Mouse (Mus musculus) erythroblast, adult 5-6 weeks (primary cell): ENCODE results near the gene Asb6. TPM values are rescaled to one million over a fixed set of nuclear protein-coding genes. Genes with fewer than 3 reads are reported as not detected.

Experiments used
- ATAC-seq: replicated peaks from 2 replicates; pipeline ENCODE4 v1.8.0; 2016; ENCODE audit warnings: moderate number of reproducible peaks, mild to moderate bottlenecking, moderate TSS enrichment, inconsistent platforms; ENCODE audit not compliant: poor library complexity, low FRiP score, severe bottlenecking
- total RNA-seq, 2 experiments: library from RNA; stranded (forward) in 1 of 2; stranded (reverse) in 1 of 2; fragments of 150-400 nt in 1 of 2; fragments of 200-764, 138-1000 nt in 1 of 2; gene quantifications; 2 replicates each; pipeline versions ENCODE4 v1.2.3 to v1.2.4; 2015 to 2017; ENCODE audit warnings: low replicate concordance in 2 of 2

Gene Asb6
- total RNA-seq, 2 experiments from 2014 or later, result 13.6 to 40.6 TPM

GRCm38 (mm10) chr2:30836238-30836990 is 6.3 kb upstream of the Asb6 start:
- no peak for ATAC-seq

GRCm38 (mm10) chr2:30834373-30835022 is 4.4 kb upstream of the Asb6 start, which contains the start of gene Prrx2:
TSS of gene Prrx2 (plus strand) at chr2:30834972.
- no peak for ATAC-seq

DNA sequence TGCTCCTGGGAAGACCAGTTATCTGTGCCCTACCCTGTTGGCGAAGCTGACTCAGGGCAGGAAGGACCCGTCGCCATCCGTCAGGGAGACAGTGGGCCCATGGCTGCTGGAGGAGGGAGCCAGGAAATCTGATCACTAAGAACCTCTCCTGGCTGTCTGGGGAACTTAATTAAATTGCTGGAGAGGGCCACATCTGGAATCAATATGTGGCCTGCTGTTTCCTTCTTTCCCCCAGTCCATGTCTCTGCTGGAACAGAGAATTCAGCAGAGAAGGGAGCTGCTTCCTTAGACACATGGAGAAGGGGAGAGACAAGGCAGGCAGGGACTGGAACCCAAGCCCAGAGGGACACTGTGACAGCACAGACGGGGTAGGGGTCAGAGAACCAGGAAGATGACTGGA is 3.5 kb upstream of the Asb6 start:
- ATAC-seq, result no peak

- peak; percentile 41 for ATAC-seq
Measured at GRCm38 (mm10) chr2:30829315-30829714, 818 bp downstream of the Asb6 start.

GRCm38 (mm10) chr2:30827749-30828475 is 2.2 kb downstream of the Asb6 start:
- peak; percentile 77 for ATAC-seq

DNA sequence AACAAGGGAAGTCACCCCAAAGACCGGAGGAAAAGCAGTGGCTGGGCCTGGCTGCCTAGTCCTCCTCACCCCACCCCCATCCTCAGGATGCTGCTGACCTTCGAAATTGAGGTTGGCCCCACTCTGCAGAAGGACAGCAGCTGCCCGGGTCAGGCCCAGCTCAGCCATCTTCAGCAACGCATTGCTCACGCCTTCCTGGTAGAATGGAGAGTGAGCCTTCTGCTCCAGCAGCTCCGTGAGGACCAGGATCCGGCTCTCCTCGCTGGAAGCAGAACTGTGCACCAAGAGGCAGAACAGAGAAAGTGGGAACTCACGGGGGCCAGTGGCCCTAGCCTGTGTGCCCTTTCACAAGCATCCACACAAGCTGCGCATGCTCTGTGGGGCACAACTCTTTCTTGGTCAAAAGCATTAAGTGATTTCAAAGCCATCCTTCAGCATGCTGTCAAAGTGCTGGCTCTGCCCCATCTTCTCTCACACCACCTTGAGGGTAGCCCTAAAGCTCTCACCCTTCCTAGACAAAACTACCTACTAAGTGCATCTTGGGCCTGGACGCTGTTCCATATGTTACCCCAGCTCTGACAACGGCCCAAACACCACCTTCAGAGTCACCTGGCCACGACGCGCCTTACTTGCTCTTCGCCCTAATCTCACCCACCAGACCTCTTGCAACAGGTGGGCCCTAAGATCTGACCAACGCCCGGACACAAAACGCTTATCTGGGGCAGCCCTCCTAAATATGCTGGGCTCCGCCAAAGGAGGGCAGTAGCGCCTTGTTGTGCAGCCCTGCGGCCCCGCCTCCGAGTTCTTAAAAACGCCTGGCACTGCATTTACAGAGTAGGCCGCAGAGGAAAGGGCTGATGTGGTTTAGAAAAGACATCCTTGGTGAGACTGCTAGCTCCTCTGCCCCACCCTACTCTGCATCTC is 3.0 kb downstream of the Asb6 start:
- ATAC-seq, result peak; percentile 75

DNA sequence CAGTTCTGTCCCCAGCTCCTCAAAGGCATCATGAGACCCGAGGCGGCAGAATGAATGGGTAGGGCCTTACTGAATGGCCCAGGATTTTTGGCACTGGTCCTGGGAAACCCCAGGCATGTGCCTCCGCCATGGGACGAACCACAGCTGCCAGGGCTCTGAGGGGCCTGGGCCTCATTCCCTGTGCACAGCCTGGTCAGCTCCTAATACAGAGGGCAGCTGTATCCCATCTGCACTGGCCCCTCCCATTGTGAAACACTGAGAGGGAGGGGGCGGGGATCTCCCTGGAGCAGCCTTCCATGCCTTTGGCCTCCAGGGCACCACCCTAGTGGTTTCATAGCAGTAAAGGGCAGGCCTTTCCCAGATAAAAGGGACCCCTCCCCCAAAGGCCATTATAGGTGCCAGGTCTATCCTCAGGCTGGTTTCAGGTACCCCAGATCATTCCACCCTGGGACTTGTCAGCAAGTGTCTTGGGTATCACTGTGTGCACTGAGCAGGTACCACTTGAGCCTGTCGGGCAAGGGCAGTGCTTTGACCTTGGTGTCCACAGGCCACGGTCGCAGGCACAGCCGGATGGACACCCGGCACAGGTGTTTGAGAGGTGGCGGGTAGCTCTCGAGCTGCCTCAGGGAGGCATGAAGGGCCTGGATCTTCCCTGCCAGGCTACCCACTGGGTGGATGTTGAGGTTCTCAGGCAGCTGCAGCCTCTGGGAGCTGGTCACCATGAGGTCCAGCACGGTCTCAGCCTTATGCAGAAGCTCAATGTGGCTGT is 6.6 kb downstream of the Asb6 start:
- ATAC-seq, result no peak

DNA sequence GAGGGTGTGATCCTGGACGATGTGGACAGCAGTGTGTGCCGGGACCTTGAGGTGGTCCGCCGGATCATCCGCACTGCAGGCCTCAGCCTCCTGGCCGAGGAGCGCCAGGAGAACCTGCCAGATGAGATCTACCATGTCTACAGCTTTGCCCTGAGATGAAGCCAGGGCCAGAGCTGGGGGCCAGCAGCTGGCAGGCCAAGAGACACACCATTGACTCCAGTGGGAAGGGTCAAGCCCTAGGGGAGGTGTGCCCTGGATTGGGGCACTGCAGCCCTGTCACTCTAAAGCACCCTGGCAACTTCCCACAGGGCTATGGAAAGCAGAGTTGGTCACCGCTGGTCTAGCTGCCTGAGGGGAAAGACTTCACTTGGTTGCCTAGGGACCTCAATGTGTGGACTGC is 7.7 kb downstream of the Asb6 start:
- ATAC-seq, result no peak

- ATAC-seq, result no peak
Measured at GRCm38 (mm10) chr2:30821073-30821472, 9.1 kb downstream of the Asb6 start.

GRCm38 (mm10) chr2:30819873-30820272 is 10.3 kb downstream of the Asb6 start:
- no peak for ATAC-seq

- no peak for ATAC-seq
Measured at GRCm38 (mm10) chr2:30816383-30816782, 13.8 kb downstream of the Asb6 start.

DNA sequence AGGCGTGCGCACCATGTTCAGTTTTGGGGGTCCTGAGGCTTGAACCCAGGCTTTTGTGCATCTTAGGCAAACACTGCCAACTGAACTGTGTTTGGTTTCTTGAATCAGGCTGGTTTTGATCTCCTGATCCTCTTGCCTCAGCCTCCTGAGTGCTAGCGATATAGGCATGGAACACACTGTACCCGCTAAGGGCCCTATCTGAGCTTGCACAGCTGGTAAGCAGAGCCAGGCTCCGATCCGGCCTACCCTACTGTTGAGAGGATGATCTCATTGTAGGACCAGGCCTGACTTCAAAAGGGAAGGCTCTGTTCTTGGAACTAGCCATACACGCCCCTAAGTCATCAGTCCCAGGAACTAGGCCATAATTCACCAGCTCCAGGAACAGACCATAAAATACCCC is 19.6 kb downstream of the Asb6 start:
- no peak for ATAC-seq

- no peak for ATAC-seq
Measured at GRCm38 (mm10) chr2:30809503-30809902, 20.6 kb downstream of the Asb6 start.

- ATAC-seq, result no peak
Measured at GRCm38 (mm10) chr2:30808296-30808655, 21.9 kb downstream of the Asb6 start.

- peak; percentile 95 for ATAC-seq
Measured at GRCm38 (mm10) chr2:30807648-30808295, 22.4 kb downstream of the Asb6 start, which contains the start of gene Ntmt1. TSS of gene Ntmt1 (plus strand) at chr2:30807826.

DNA sequence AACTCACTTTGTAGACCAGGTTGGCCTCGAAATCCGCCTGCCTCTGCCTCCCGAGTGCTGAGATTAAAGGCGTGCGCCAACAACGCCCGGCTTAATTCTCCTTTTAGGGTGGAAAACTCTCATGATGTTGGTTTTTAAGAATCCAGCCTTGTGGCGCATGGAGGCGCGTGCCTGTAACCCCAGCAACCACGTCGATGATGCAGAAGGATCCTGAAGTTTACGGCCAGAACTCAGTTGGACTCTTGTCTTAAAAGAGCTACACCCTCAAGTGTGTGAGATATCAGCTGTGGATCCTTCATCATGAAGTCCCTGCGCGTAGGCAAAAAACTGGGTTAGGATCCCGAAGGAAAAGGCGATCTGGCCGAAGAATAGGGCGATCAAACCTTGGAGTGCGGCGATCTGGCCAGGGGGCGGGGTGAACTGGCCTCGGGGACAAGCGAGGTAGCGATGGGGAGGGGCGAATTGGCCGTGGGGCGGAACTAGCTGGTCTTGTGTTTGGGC is 22.9 kb downstream of the Asb6 start:
- peak; percentile 37 for ATAC-seq

GRCm38 (mm10) chr2:30805983-30806382 is 24.1 kb downstream of the Asb6 start:
- no peak for ATAC-seq

DNA sequence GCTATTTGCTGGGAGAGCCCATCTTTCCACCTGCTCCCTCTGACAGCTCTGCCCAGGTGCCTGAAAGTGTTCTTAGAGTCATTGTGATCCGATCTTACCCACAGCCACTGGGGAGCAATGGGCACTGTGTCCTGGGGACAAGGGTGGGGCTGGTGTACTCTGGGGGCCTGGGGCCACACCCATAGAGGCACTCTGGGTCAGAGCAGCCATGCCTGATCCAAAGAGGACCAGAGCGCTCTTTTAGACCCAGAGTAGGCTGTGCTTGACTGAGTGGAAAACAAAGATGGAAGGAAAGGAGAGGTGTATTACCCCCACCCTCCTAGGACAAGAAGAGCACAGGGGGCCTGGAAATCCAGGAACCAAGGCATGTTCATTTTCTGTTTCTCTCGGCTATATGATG is 26.5 kb downstream of the Asb6 start, which contains the start of gene 1700001O22Rik:
1700001O22Rik (minus strand) TSS at position 58 of the 400 bp plus-strand sequence.
- ATAC-seq, result no peak
